Mouse (Mus musculus): Measurements from ENCODE around the gene Cox18. TPM values are rescaled to one million over a fixed set of nuclear protein-coding genes. Genes with fewer than 3 reads are reported as not detected.

The Cox18 gene
- polyA plus RNA-seq (2017; shearing (Covaris generic)): 31.0 TPM

GRCm38 (mm10) chr5:90223534-90224381 lies at the start of gene Cox18:
Gene Cox18, minus strand, starts transcription at chr5:90224001.

Other genes with a start within 250 kb of the Cox18 start
- 24.1 TPM for gene Ankrd17, start 142.6 kb upstream of the Cox18 start, polyA plus RNA-seq (2017; shearing (Covaris generic))
- gene Gm9958, start 143.2 kb upstream of the Cox18 start, polyA plus RNA-seq (2017; shearing (Covaris generic)): 2.4 TPM
- gene Alb, start 236.9 kb upstream of the Cox18 start, polyA plus RNA-seq (2017; shearing (Covaris generic)): not detected

Measured in effector memory CD4-positive, alpha-beta T cell, adult 7 months (primary cell).